Mouse (Mus musculus): ENCODE data around the gene Slc24a5. TPM values are rescaled to one million over a fixed set of nuclear protein-coding genes. Genes with fewer than 3 reads are reported as not detected.
"Not testable (repeated sequence)": the region's sequence is repeated elsewhere in the genome, so short reads cannot be mapped to it uniquely, and the experiment has no call there.

The Slc24a5 gene
- total RNA-seq, 2 experiments from 2014 or later, result 0.53 TPM; not detected in 1

DNA sequence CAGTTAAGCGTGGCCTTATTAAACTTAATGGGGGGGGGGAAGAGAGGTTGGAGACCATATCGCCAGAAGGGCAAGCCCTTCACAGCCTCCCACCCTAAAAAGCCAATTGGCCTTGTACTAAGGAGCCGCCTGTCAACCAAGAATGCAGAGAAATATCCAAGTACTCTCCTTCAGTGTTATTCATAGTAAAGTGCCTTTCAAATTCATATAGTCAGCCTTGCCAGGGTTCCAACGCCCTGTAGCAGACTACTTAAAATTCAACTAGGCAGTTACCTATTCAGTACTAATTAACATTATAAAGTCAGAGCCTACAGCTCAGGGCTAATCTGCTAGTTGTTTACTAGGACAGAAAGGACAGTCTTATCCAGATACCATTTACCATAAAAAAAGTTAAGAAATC, 38.6 kb downstream of the Slc24a5 start:
- ATAC-seq (replicated peaks; ENCODE audit: low FRiP score, poor library complexity, severe bottlenecking), result not testable (repeated sequence)

GRCm38 (mm10) chr2:125119381-125120110, 51.6 kb downstream of the Slc24a5 start:
- ATAC-seq (replicated peaks; ENCODE audit: low FRiP score, poor library complexity, severe bottlenecking), result no peak

GRCm38 (mm10) chr2:125122288-125122623, 54.3 kb downstream of the Slc24a5 start:
- no peak for ATAC-seq (replicated peaks; ENCODE audit: low FRiP score, poor library complexity, severe bottlenecking)

- peak; percentile 62 for ATAC-seq (replicated peaks; ENCODE audit: low FRiP score, poor library complexity, severe bottlenecking)
These were observed 54.9 kb downstream of the Slc24a5 start for GRCm38 (mm10) chr2:125122624-125123476.

GRCm38 (mm10) chr2:125123477-125123852, 55.5 kb downstream of the Slc24a5 start, which contains the start of gene Myef2:
Gene Myef2 (minus strand): TSS chr2:125123661.
- peak; percentile 90 for ATAC-seq (replicated peaks; ENCODE audit: low FRiP score, poor library complexity, severe bottlenecking)

DNA sequence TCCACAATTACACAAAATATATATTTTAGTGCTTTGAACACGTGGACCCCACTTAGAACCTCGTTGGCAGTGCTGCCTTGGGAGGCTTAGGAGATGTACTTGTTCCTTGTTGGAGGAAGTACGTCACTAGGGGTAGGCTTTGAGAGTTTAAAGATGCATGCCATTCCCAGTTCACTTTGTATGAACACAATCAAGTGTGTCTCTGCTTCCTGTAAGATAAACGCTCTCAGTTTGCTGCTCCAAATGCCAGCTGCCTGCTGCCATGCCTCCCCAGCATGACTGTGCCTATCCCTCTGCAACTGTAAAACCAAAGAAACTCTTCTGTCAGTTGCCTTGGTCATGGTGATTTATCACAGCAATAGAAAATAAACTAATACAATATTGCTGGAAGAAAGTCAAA, 57.9 kb downstream of the Slc24a5 start:
- ATAC-seq (replicated peaks; ENCODE audit: low FRiP score, poor library complexity, severe bottlenecking), result no peak

DNA sequence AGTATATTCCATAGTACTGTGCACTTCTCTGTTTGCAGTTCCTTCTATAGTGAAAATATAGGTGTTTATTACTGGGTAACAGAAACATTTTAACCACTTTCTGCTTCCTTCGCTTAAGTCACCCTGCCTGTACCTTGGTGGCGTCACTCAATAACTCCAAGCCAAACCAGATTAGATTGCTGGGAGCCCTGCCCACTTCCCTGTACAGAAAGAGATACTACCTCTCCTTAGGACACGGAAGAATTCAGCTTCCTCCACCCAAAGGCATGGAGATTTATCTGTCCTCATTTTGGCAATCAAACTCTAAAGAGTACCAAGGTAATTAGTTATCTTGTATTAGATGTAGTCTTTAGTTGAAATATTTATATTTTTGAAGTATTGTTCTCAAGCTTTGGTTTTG, 58.9 kb downstream of the Slc24a5 start:
- no peak for ATAC-seq (replicated peaks; ENCODE audit: low FRiP score, poor library complexity, severe bottlenecking)

- ATAC-seq (replicated peaks; ENCODE audit: low FRiP score, poor library complexity, severe bottlenecking), result no peak
These were observed 66.2 kb downstream of the Slc24a5 start for GRCm38 (mm10) chr2:125134113-125134512.

DNA sequence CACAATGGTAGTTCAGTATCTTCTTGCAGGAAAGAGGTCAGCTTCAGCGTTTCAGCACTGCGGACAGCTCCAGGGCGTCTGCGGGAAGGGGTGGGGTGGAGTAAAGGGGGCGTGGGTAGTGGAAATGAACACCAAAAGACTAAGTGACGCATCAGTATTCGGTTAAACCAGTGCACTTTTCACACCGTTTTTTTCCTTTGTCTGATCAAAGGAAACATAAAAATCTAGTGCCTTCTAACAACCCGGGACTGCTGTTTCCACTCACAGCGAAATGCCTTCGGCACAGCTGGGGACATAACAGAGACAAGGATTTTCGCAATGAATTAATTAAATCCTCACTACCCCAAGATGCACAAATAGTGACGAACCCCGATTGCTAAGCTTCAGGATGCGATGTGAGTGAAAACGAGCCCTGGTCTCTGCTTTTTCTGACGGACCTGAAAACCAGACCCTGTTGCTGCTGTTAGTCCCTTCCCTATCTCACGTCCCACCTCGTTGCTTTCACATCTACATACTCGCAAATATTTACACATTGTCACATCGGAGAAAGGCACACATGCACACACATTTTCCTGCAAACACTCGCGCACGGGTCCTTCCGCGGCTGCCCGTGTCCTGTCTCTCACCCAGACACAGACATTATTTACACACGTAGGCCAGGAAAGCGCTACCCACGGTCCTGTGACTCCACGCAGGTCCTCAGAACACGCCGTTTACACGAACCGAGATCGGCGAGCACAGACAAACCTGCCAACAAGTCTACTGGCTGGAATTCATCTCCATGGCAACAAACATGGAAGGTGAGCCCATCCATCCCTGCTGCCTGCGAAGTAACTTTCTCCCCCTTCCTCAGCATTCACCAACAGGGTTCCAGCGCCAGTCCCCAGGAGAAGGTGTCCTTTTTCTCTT, 68.2 kb downstream of the Slc24a5 start, which contains the start of gene Ctxn2:
Ctxn2 (plus strand) TSS at position 790 of the 909 bp plus-strand sequence.
- ATAC-seq (replicated peaks; ENCODE audit: low FRiP score, poor library complexity, severe bottlenecking), result no peak

DNA sequence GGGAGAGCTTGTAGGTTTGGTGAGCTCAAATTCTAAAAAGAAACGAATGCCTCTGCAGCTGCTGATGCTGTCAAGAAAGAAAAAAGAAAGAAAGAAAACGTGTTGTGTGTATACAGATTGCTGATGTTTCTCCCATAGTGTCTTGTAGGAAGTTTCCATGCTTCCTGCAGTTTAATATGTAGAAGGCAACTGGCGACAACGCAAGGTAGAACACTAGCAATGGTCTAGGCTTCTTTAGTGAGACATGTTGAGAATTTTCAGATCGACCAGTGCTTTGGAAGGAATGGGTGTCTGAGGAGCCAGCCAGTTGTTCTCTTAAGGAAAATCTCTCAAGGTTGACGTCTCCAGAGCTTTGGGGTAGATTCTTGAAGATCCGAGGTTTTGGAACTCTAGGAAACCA, 68.9 kb downstream of the Slc24a5 start:
- ATAC-seq (replicated peaks; ENCODE audit: low FRiP score, poor library complexity, severe bottlenecking), result no peak

Other genes with a start within 250 kb of the Slc24a5 start
- gene Myef2, start 55.5 kb downstream of the Slc24a5 start, total RNA-seq (2015; ENCODE audit: low replicate concordance), result 109 and 129 TPM in 2 replicates
- gene Myef2, start 55.5 kb downstream of the Slc24a5 start, total RNA-seq (2017; ENCODE audit: low replicate concordance), result 185 and 209 TPM in 2 replicates
- gene Ctxn2, start 68.6 kb downstream of the Slc24a5 start, total RNA-seq (2015; ENCODE audit: low replicate concordance), result not detected in 2 replicates
- gene Ctxn2, start 68.6 kb downstream of the Slc24a5 start, total RNA-seq (2017; ENCODE audit: low replicate concordance), result not detected in 2 replicates
- gene Slc12a1, start 84.4 kb downstream of the Slc24a5 start, total RNA-seq (2015; ENCODE audit: low replicate concordance), result not detected in 2 replicates
- not detected in 2 replicates for gene Slc12a1, start 84.4 kb downstream of the Slc24a5 start, total RNA-seq (2017; ENCODE audit: low replicate concordance)
- gene Dut, start 179.1 kb downstream of the Slc24a5 start, total RNA-seq (2015; ENCODE audit: low replicate concordance), result 69.6 and 79.3 TPM in 2 replicates
- 80.2 and 93.8 TPM in 2 replicates for gene Dut, start 179.1 kb downstream of the Slc24a5 start, total RNA-seq (2017; ENCODE audit: low replicate concordance)